Mouse (Mus musculus): ENCODE measurements around the gene Iqschfp.

DNA sequence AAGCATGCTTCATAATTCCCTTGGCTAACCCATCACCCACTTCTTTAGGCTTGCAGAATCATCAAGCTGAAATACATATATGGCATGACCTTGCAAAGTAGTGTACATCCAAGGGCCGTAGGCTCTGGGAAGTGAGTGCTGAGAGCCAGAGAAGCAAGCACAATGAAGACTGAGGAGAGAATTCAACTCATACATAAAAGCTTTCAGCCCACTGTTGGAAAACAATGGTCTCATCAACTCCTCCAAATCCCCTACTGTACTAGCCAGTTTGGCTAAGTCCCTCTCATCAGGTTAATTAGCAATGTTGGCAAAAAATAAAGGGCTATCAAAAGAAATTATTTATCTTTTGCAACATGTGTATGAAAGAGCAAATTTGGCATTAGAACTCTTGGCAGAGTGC is 22.6 kb upstream of the Iqschfp start:
- TF ChIP-seq EP300 (IDR thresholded peaks at IDR 0.05; ENCODE audit: low read depth) (no peak), CTCF (IDR thresholded peaks at IDR 0.05; ENCODE audit: low read depth) (no peak)
